Mouse (Mus musculus) myocyte (in vitro differentiated cells): Measurements from ENCODE around the gene Acot11.

Experiments
- CEBPB ChIP-seq: IDR thresholded peaks from 2 replicates; pipeline ENCODE4 v1.6.1; 2011; ENCODE audit warnings: mild to moderate bottlenecking, moderate library complexity; ENCODE audit not compliant: poor library complexity, insufficient read depth, severe bottlenecking
- E2F4 ChIP-seq: IDR thresholded peaks from one replicate; pipeline ENCODE4 v1.6.1; 2011; ENCODE audit warnings: mild to moderate bottlenecking, control low read depth, moderate library complexity; ENCODE audit not compliant: insufficient read depth
- MYOD1 ChIP-seq, 3 experiments: IDR thresholded peaks; one replicate each; pipeline ENCODE4 v1.6.1; 2011; ENCODE audit warnings: control low read depth in 2 of 3, low read depth in 2 of 3, mild to moderate bottlenecking in 2 of 3, moderate library complexity in 1 of 3; ENCODE audit not compliant: insufficient read length in 2 of 3, control insufficient read depth in 1 of 3
- MYOG ChIP-seq, 3 experiments: IDR thresholded peaks; one replicate each; pipeline ENCODE4 v1.6.1; 2011; ENCODE audit warnings: control low read depth in 2 of 3, low read depth in 2 of 3, mild to moderate bottlenecking in 2 of 3; ENCODE audit not compliant: insufficient read length in 2 of 3, control insufficient read depth in 1 of 3, insufficient read depth in 1 of 3
- POLR2A ChIP-seq: IDR thresholded peaks from one replicate; pipeline ENCODE4 v1.6.1; 2011; ENCODE audit warnings: low read depth, mild to moderate bottlenecking, control low read depth, moderate library complexity; ENCODE audit not compliant: insufficient read length
- POLR2AphosphoS2 ChIP-seq: IDR thresholded peaks from one replicate; pipeline ENCODE4 v1.6.1; 2011; ENCODE audit warnings: low read depth, control low read depth; ENCODE audit not compliant: insufficient read length
- TCF12 ChIP-seq: IDR thresholded peaks from one replicate; pipeline ENCODE4 v1.6.1; 2011; ENCODE audit warnings: mild to moderate bottlenecking, control low read depth; ENCODE audit not compliant: poor library complexity, insufficient read depth, severe bottlenecking
- TCF3 ChIP-seq: IDR thresholded peaks from one replicate; pipeline ENCODE4 v1.6.1; 2011; ENCODE audit warnings: low read depth, control low read depth; ENCODE audit not compliant: insufficient read length
- USF1 ChIP-seq: IDR thresholded peaks from one replicate; pipeline ENCODE4 v1.6.1; 2011; ENCODE audit warnings: low read depth, mild to moderate bottlenecking, control low read depth, moderate library complexity

- no peak for TF ChIP-seq USF1
- TF ChIP-seq POLR2A: no peak
- TF ChIP-seq MYOD1 (IDR thresholded peaks at IDR 0.05; ENCODE audit: control insufficient read depth in 1 of 3, insufficient read length in 2 of 3, low read depth in 2 of 3): no peak
- TF ChIP-seq MYOG (IDR thresholded peaks at IDR 0.05; ENCODE audit: control insufficient read depth in 1 of 3, insufficient read depth in 1 of 3, insufficient read length in 2 of 3, low read depth in 2 of 3): no peak
- no peak for TF ChIP-seq POLR2AphosphoS2
- no peak for TF ChIP-seq TCF12
- TF ChIP-seq TCF3: no peak
- TF ChIP-seq E2F4: no peak
- TF ChIP-seq CEBPB: no peak
Observed at GRCm38 (mm10) chr4:106837425-106837824, 32.6 kb upstream of the Acot11 start.
